Mouse (Mus musculus) kidney, embryonic 14.5 days (tissue): Measurements from ENCODE around the gene Arhgef10l. TPM values are rescaled to one million over a fixed set of nuclear protein-coding genes. Genes with fewer than 3 reads are reported as not detected.

Source experiments
- ATAC-seq: fragments of 200-750 bp; cut with Nextera tagmentation; 2 replicates; pipeline ENCODE4 v1.8.0; 2017; ENCODE audit warnings: moderate number of reproducible peaks, mild to moderate bottlenecking, moderate TSS enrichment, moderate library complexity; ENCODE audit not compliant: low FRiP score, low TSS enrichment
- H3K27ac ChIP-seq: fragments of 300-500 bp; sonication (generic); 2 replicates; pipeline ENCODE4 v1.5.1; 2014; ENCODE audit warnings: low read depth, mild to moderate bottlenecking, low read length, moderate library complexity, mixed read lengths
- H3K27me3 ChIP-seq: fragments of 300-500 bp; sonication (generic); 2 replicates; pipeline ENCODE4 v1.6.1; 2014; ENCODE audit warnings: mild to moderate bottlenecking, low read length; ENCODE audit not compliant: control insufficient read depth, insufficient read depth
- H3K36me3 ChIP-seq: fragments of 300-500 bp; sonication (generic); 2 replicates; pipeline ENCODE4 v1.6.1; 2014; ENCODE audit warnings: low read length, mixed read lengths; ENCODE audit not compliant: control insufficient read depth, insufficient read depth
- H3K4me1 ChIP-seq: fragments of 300-500 bp; sonication (generic); 2 replicates; pipeline ENCODE4 v1.6.1; 2014; ENCODE audit warnings: low read length, mixed read lengths; ENCODE audit not compliant: control insufficient read depth, insufficient read depth
- H3K4me2 ChIP-seq: fragments of 300-500 bp; sonication (generic); replicated peaks from 2 replicates; pipeline ENCODE4 v1.6.1; 2014; ENCODE audit warnings: low read depth, mild to moderate bottlenecking, low read length
- H3K4me3 ChIP-seq: fragments of 300-500 bp; sonication (generic); 2 replicates; pipeline ENCODE4 v1.5.1; 2014; ENCODE audit warnings: mild to moderate bottlenecking, low read length
- H3K9ac ChIP-seq: fragments of 300-500 bp; sonication (generic); 2 replicates; pipeline ENCODE4 v1.6.1; 2014; ENCODE audit warnings: low read depth, mild to moderate bottlenecking, low read length, moderate library complexity
- H3K9me3 ChIP-seq: fragments of 300-500 bp; sonication (generic); 2 replicates; pipeline ENCODE4 v1.6.1; 2016; ENCODE audit warnings: low read length; ENCODE audit not compliant: control insufficient read depth
- WGBS: fragments of 180-500 bp; shearing (Covaris S2); extraction: QIAGEN DNeasy Blood & Tissue Kit; methylation state at CpG from one replicate; pipeline ENCODE4 v1.1.7; 2014; 5-methylcytosine and 5-hydroxymethylcytosine counted together
- polyA plus RNA-seq: library from polyadenylated mRNA; unstranded; fragments of >200 nt; fragmentation: Nextera tagmentation; extraction: Ambion mirVana; gene quantifications from 2 replicates; pipeline ENCODE4 v1.2.1, GENCODE M21; 2014

The Arhgef10l gene
- polyA plus RNA-seq, 1 experiment from 2014 or later, result 18.2 TPM

DNA sequence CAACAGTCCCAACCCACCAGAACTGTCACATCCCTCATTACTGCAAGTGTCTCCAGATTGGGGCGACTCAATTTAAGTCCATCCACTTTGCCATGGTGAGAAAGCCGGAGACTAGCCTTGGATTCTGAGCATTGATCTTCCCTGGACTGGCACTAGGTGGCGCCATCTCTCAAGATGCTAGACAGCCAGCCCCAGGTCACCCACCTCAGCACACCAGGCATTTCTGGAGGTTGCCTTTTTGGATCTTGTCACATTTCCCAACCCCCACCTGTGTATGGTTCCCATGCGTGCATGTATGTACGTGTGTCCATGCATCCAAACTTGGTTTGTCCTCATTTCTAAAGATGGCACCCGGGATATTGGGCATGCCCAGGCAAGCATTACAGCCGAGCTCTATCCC is 110.5 kb downstream of the Arhgef10l start:
- ATAC-seq, result 0 out of 2 replicates have a peak, but pooled peaks have one; percentile 58
- Histone ChIP-seq H3K4me3 (no peak overlapping the region), H3K36me3 (peaks cover 37% of the 10 kb centered on the region), H3K9me3 (no peaks in the 10 kb centered on the region), H3K27me3 (no peaks in the 10 kb centered on the region), H3K9ac (no peak overlapping the region), H3K4me1 (no peaks in the 10 kb centered on the region), H3K4me2 (no peak overlapping the region), H3K27ac (no peak overlapping the region)
- WGBS, result 52% methylated on average over 7 of the region's 7 CpGs

DNA sequence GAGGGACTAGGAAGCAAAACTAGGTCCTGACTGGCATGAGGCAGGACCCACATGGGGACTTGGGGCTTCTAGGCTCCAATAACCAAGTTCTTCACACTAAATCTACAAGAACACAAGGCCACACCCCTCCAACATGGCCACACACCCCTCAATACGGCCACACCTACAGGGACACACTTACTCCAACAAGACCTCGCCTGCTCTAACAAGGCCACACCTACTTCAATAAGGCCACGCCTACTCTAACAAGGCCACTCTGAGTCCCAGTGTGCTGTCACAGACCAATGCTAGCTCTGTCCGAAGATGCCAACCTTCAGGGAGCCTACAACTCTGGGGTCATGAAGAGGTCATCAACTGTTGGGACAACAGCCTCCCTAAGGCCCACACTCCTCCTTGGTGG is 111.3 kb downstream of the Arhgef10l start:
- Histone ChIP-seq H3K4me2 (no peak overlapping the region), H3K36me3 (peaks cover 44% of the 10 kb centered on the region), H3K4me1 (no peaks in the 10 kb centered on the region), H3K4me3 (no peak overlapping the region), H3K9ac (no peak overlapping the region), H3K27me3 (no peaks in the 10 kb centered on the region), H3K9me3 (no peaks in the 10 kb centered on the region), H3K27ac (no peak overlapping the region)
- 84% methylated on average over 4 of the region's 4 CpGs for WGBS
- ATAC-seq, result no peak

DNA sequence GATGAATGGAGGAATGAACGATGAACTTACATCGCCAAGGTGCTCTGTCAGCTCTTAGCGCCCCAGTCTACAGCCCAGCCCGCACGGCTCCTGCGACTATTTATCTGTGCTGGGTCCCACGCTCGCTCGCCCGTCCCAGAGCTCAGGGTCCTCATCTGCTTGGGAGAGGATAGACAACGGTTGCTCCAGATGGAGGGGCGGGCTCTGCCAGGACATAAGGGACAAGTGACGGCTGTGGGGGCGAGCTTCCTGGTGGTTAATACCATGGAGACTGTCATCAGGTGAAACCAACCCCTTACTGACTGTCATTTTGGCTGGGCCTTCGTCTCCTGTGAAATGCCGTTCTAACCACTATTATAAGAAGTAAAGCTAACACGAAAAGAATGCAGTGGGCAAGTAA is 114.0 kb downstream of the Arhgef10l start:
- 93% methylated on average over 17 of the region's 17 CpGs for WGBS
- H3K9ac ChIP-seq, result no peak overlapping the region
- H3K36me3 ChIP-seq, result peaks cover 41% of the 10 kb centered on the region

DNA sequence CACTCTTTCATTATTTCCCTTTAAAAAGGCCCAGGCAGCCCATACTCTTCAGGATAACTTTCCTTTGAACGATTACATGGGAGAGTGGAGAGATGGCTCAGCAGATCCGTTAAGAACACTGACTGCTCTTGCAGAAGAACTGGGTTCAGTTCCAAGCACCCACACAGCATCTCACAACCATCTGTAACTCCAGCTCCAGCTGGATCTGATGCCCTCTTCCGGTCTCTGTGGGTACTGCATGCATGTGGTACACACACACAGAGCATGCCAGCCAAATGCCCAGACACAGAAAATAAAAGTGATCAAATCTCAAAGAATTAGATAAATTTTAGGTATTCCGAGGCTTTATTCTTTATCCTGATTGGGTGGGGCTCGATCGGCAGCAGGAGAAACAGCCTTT is 115.1 kb downstream of the Arhgef10l start:
- 96% methylated on average over 6 of the region's 6 CpGs for WGBS
- ATAC-seq, result no peak

More for the DNA sequence above, 114.0 kb downstream of the Arhgef10l start:
- no peak overlapping the region for H3K4me2 ChIP-seq
- no peak overlapping the region for H3K4me3 ChIP-seq
- H3K27ac ChIP-seq, result no peak overlapping the region
- ATAC-seq, result no peak
- no peaks in the 10 kb centered on the region for H3K9me3 ChIP-seq
- no peaks in the 10 kb centered on the region for H3K4me1 ChIP-seq
- H3K27me3 ChIP-seq, result no peaks in the 10 kb centered on the region

DNA sequence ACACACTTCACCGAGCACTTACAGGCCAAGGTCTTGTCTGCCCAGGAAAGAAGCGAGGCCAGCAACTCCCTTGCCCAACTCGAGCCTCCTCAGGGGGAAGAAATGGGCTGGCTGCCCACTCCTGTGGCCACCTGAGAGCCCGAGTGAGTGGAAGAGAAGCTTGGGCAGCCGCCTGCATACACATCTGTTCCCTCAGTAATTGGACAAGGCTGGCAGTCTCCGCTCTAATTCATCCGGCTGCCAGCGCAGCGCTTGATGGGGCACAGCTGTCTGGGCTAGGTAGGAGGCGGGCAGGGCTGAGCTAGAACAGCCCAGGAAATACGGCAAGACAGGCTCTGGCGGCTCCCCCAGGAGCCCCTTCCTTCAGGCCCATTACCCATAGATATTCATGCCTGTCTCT is 115.8 kb downstream of the Arhgef10l start:
- H3K4me1 ChIP-seq, result no peaks in the 10 kb centered on the region
- no peak overlapping the region for H3K27ac ChIP-seq
- no peak overlapping the region for H3K4me3 ChIP-seq
- H3K4me2 ChIP-seq, result no peak overlapping the region
- peaks cover 38% of the 10 kb centered on the region for H3K36me3 ChIP-seq
- peak; percentile 81 for ATAC-seq
- no peak overlapping the region for H3K9ac ChIP-seq
- H3K9me3 ChIP-seq, result no peaks in the 10 kb centered on the region
- WGBS, result 52% methylated on average over 12 of the region's 12 CpGs
- H3K27me3 ChIP-seq, result no peaks in the 10 kb centered on the region

More for the DNA sequence above, 115.1 kb downstream of the Arhgef10l start:
- Histone ChIP-seq H3K27ac (no peak overlapping the region), H3K9me3 (no peaks in the 10 kb centered on the region), H3K27me3 (no peaks in the 10 kb centered on the region), H3K4me2 (no peak overlapping the region), H3K9ac (no peak overlapping the region), H3K4me1 (no peaks in the 10 kb centered on the region), H3K36me3 (peaks cover 39% of the 10 kb centered on the region), H3K4me3 (no peak overlapping the region)

DNA sequence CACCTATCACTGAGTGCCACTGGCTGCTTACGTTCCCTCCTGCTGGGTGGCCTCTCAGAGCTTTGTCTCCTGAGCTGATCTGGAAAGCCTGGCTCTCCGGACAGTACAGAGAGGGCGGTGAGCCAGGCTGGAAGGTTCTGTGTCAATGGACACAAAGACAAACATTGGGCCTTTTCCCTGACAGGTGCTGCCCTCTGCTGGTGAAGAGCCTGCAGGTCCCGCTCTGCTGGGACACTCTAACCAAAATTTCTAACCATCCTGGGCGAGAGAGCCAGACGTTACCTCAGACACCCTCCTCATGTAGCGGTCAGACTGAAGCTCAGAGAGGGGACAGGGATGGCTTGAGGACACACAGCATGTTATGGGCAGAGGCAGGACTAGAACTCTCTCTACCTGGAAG is 118.3 kb downstream of the Arhgef10l start:
- Histone ChIP-seq H3K4me3 (no peak overlapping the region), H3K4me2 (no peak overlapping the region), H3K9ac (no peak overlapping the region), H3K9me3 (no peaks in the 10 kb centered on the region), H3K27me3 (no peaks in the 10 kb centered on the region), H3K27ac (no peak overlapping the region), H3K36me3 (peaks cover 43% of the 10 kb centered on the region), H3K4me1 (no peaks in the 10 kb centered on the region)
- 39% methylated on average over 7 of the region's 7 CpGs for WGBS
- no peak for ATAC-seq

DNA sequence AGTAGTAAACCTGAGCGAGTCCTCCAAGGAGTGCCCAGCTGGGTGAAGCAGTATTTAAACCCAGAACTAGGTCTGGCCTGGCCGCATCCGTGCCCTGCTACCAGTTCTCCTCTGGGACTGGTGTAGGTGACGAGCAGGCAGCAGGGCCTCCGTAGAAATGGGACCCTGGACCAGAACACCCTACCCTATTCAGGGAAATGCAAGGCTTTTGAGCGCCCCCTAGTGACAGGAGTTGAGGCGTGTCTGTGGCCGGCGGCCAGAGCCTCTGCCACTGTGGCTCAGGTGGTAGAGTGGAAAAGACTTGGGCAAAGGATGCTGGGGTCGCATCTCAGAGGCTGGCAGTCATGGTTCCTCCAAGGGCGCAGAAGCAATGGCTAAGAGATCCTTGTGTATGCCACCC is 126.7 kb downstream of the Arhgef10l start:
- 36% methylated on average over 11 of the region's 11 CpGs for WGBS
- Histone ChIP-seq H3K27ac (no peak overlapping the region), H3K36me3 (peaks cover 49% of the 10 kb centered on the region), H3K9me3 (no peaks in the 10 kb centered on the region), H3K9ac (no peak overlapping the region), H3K4me2 (no peak overlapping the region), H3K4me1 (0 out of 2 replicates have a peak, but pooled peaks cover 3% of the 10 kb centered on the region), H3K27me3 (no peaks in the 10 kb centered on the region), H3K4me3 (no peak overlapping the region)
- peak; percentile 50; the same call in 1 of the 2 replicates for ATAC-seq

DNA sequence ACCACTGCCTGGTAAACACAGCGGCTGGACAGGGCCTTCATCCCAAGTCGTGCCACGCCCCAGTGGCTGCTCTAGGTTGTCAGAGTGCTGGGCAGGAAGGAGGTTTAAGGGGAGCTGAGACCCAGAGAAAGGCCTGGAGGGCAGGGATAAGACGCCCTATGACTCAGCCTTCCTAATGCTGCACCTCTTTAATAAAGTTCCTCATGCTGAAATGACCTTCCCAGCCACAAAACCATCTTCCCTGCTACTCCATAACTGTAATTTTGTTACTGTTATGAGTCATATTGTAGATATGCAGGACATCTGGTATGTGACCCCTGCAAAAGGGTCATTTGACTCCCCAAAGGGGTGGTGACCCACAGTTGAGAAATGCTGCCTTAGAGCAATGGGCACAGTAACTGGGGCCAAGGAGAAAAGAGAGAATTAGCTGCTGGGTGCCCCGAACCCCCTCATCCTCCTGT is 128.2 kb downstream of the Arhgef10l start:
- Histone ChIP-seq H3K9ac (no peak overlapping the region), H3K27ac (no peak overlapping the region), H3K4me3 (no peak overlapping the region), H3K27me3 (no peaks in the 10 kb centered on the region), H3K9me3 (no peaks in the 10 kb centered on the region), H3K4me1 (0 out of 2 replicates have a peak, but pooled peaks cover 3% of the 10 kb centered on the region), H3K4me2 (no peak overlapping the region), H3K36me3 (peaks cover 43% of the 10 kb centered on the region)
- no peak for ATAC-seq
- WGBS, result 73% methylated on average over 5 of the region's 5 CpGs

DNA sequence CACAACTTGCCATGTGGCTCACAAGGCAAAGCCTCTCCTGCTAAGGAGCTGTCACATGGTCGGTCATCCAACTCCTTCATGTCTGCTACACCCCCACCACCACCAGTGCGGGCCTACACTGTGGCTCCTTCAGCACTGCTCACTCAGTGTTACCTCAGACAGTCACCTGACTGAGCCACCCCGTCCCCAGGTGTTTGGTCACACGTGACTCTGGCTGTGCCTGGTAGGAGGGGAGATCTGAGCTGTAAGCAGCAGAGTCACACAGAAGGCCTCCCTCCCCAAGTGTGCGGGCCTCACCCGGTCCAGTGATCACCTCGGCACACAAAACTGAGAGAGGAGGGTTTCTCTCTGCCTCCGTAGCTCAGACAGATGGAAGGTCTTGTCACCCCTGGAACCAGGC is 130.5 kb downstream of the Arhgef10l start:
- WGBS, result 80% methylated on average over 8 of the region's 8 CpGs
- H3K27ac ChIP-seq, result no peak overlapping the region

More for the DNA sequence above, 130.5 kb downstream of the Arhgef10l start:
- Histone ChIP-seq H3K4me2 (no peak overlapping the region), H3K9ac (no peak overlapping the region), H3K4me3 (no peak overlapping the region), H3K4me1 (no peaks in the 10 kb centered on the region), H3K9me3 (no peaks in the 10 kb centered on the region), H3K27me3 (no peaks in the 10 kb centered on the region), H3K36me3 (peaks cover 38% of the 10 kb centered on the region; the same call in 1 of the 2 replicates)
- ATAC-seq, result no peak
